Mouse (Mus musculus) E14TG2a.4 (cell line): ENCODE measurements at regions not wholly inside any gene's neighbourhood (a gene's known extent, or its start where the extent isn't known, plus 50 kb on each side); places are given as distances from the start of the nearest gene placed in this dataset.
"Not testable (repeated sequence)": the region's sequence is repeated elsewhere in the genome, so short reads cannot be mapped to it uniquely, and the experiment has no call there.

ENCODE experiments used
- H3K27me3 ChIP-seq: 2 replicates; pipeline ENCODE4 v1.6.1; 2014; ENCODE audit warnings: low read length, control low read depth; ENCODE audit not compliant: insufficient read depth
- H3K36me3 ChIP-seq: 2 replicates; pipeline ENCODE4 v1.6.1; 2014; ENCODE audit warnings: low read length, control low read depth; ENCODE audit not compliant: insufficient read depth
- H3K4me1 ChIP-seq: replicated peaks from 2 replicates; pipeline ENCODE4 v1.6.1; 2014; ENCODE audit warnings: low read depth, low read length, control low read depth
- H3K4me3 ChIP-seq: replicated peaks from 2 replicates; pipeline ENCODE4 v1.5.1; 2014; ENCODE audit warnings: mild to moderate bottlenecking, low read length
- H3K9me3 ChIP-seq: 2 replicates; pipeline ENCODE4 v1.6.1; 2014; ENCODE audit warnings: low read length, control low read depth
- CTCF ChIP-seq: conservative IDR thresholded peaks from 2 replicates; pipeline ENCODE4 v1.5.1; 2014; ENCODE audit warnings: low read length
- NANOG ChIP-seq: IDR thresholded peaks from 2 replicates; pipeline ENCODE4 v1.6.1; 2014; ENCODE audit warnings: borderline replicate concordance, low read length, mixed read lengths
- POU5F1 ChIP-seq: IDR thresholded peaks from 2 replicates; pipeline ENCODE4 v1.6.1; 2014; ENCODE audit warnings: low read length, borderline replicate concordance

GRCm38 (mm10) chr12:115109742-115110141, 937.8 kb upstream of the Zfp386 start:
- no peak overlapping the region for H3K4me3 ChIP-seq
- H3K36me3 ChIP-seq = no peaks in the 10 kb centered on the region
- H3K4me1 ChIP-seq = no peaks in the 10 kb centered on the region
- TF ChIP-seq NANOG (no peak), CTCF (no peak), POU5F1 (no peak)
- H3K27me3 ChIP-seq = no peaks in the 10 kb centered on the region
- H3K9me3 ChIP-seq = no peaks in the 10 kb centered on the region

GRCm38 (mm10) chr12:115119134-115119826, 928.2 kb upstream of the Zfp386 start:
- H3K36me3 ChIP-seq, H3K4me3 ChIP-seq, H3K27me3 ChIP-seq, H3K9me3 ChIP-seq, H3K4me1 ChIP-seq: not testable (repeated sequence)

- Histone ChIP-seq H3K27me3 (no peaks in the 10 kb centered on the region), H3K9me3 (no peaks in the 10 kb centered on the region)
- TF ChIP-seq CTCF (no peak), NANOG (no peak), POU5F1 (no peak)
These were observed 926.3 kb upstream of the Zfp386 start for GRCm38 (mm10) chr12:115121259-115121658.

GRCm38 (mm10) chr12:115121899-115122298, 925.6 kb upstream of the Zfp386 start:
- no peak for TF ChIP-seq CTCF
- no peak for TF ChIP-seq NANOG
- TF ChIP-seq POU5F1 = no peak
- Histone ChIP-seq H3K27me3 (no peaks in the 10 kb centered on the region), H3K4me3 (no peak overlapping the region), H3K36me3 (no peaks in the 10 kb centered on the region), H3K4me1 (no peaks in the 10 kb centered on the region), H3K9me3 (no peaks in the 10 kb centered on the region)

More at GRCm38 (mm10) chr12:115121259-115121658, 926.3 kb upstream of the Zfp386 start:
- Histone ChIP-seq H3K4me1 (no peaks in the 10 kb centered on the region), H3K36me3 (no peaks in the 10 kb centered on the region), H3K4me3 (no peak overlapping the region)

GRCm38 (mm10) chr12:115132930-115133329, 914.6 kb upstream of the Zfp386 start:
- not testable (repeated sequence) for H3K9me3 ChIP-seq, H3K27me3 ChIP-seq, H3K4me3 ChIP-seq, H3K36me3 ChIP-seq, H3K4me1 ChIP-seq

- not testable (repeated sequence) for H3K4me1 ChIP-seq, H3K27me3 ChIP-seq, H3K4me3 ChIP-seq, H3K36me3 ChIP-seq, H3K9me3 ChIP-seq
These were observed 902.1 kb upstream of the Zfp386 start for GRCm38 (mm10) chr12:115145407-115145806.

- H3K9me3 ChIP-seq, H3K4me3 ChIP-seq, H3K4me1 ChIP-seq, H3K36me3 ChIP-seq, H3K27me3 ChIP-seq: not testable (repeated sequence)
- TF ChIP-seq CTCF = peak; percentile 11
These were observed 901.1 kb upstream of the Zfp386 start for GRCm38 (mm10) chr12:115146471-115146870.

GRCm38 (mm10) chr12:115151967-115152366, 895.6 kb upstream of the Zfp386 start:
- not testable (repeated sequence) for H3K4me1 ChIP-seq, H3K9me3 ChIP-seq, H3K36me3 ChIP-seq, H3K27me3 ChIP-seq, H3K4me3 ChIP-seq

- not testable (repeated sequence) for H3K27me3 ChIP-seq, H3K36me3 ChIP-seq, H3K4me3 ChIP-seq, H3K4me1 ChIP-seq, H3K9me3 ChIP-seq
These were observed 889.3 kb upstream of the Zfp386 start for GRCm38 (mm10) chr12:115158231-115158630.

GRCm38 (mm10) chr12:115158717-115159232, 888.7 kb upstream of the Zfp386 start:
- not testable (repeated sequence) for H3K36me3 ChIP-seq, H3K4me3 ChIP-seq, H3K9me3 ChIP-seq, H3K4me1 ChIP-seq, H3K27me3 ChIP-seq

- not testable (repeated sequence) for H3K36me3 ChIP-seq, H3K27me3 ChIP-seq, H3K4me1 ChIP-seq, H3K4me3 ChIP-seq, H3K9me3 ChIP-seq
These were observed 882.0 kb upstream of the Zfp386 start for GRCm38 (mm10) chr12:115165499-115165898.

GRCm38 (mm10) chr12:115166006-115166405, 881.5 kb upstream of the Zfp386 start:
- H3K36me3 ChIP-seq = not testable (repeated sequence)

More at GRCm38 (mm10) chr12:115166006-115166405, 881.5 kb upstream of the Zfp386 start:
- not testable (repeated sequence) for H3K4me3 ChIP-seq, H3K9me3 ChIP-seq, H3K4me1 ChIP-seq, H3K27me3 ChIP-seq
